Mouse (Mus musculus) MEL (cell line): Measurements from ENCODE around the gene Spsb1. TPM values are rescaled to one million over a fixed set of nuclear protein-coding genes. Genes with fewer than 3 reads are reported as not detected.

Experiments used
- DNase-seq: peaks from one replicate; pipeline ENCODE4 v3.0.0; 2011; ENCODE audit warnings: low read depth, low spot score
- H3K27ac ChIP-seq: 2 replicates; pipeline ENCODE4 v1.5.1; 2012; ENCODE audit warnings: low read depth, mild to moderate bottlenecking, control low read depth, low read length, moderate library complexity; ENCODE audit not compliant: control insufficient read depth
- H3K27me3 ChIP-seq, 2 experiments: fragments of 150-350 bp in 1 of 2; sonication (generic) in 1 of 2; 2 replicates each; pipeline ENCODE4 v1.6.1; 2012; ENCODE audit warnings: low read length in 2 of 2, mild to moderate bottlenecking in 2 of 2, improper control_type of control experiment in 1 of 2, moderate library complexity in 1 of 2; ENCODE audit not compliant: insufficient read depth in 2 of 2, control insufficient read depth in 1 of 2
- H3K36me3 ChIP-seq, 2 experiments: 2 replicates each; pipeline ENCODE4 v1.6.1; 2012 to 2014; ENCODE audit warnings: low read length in 2 of 2, improper control_type of control experiment in 1 of 2, inconsistent platforms in 1 of 2, mild to moderate bottlenecking in 1 of 2; ENCODE audit not compliant: insufficient read depth in 2 of 2, control insufficient read depth in 1 of 2
- H3K4me1 ChIP-seq, 2 experiments: fragments of 150-350 bp in 1 of 2; sonication (generic) in 1 of 2; 2 replicates each; pipeline ENCODE4 v1.6.1; 2012; ENCODE audit warnings: low read length in 2 of 2, improper control_type of control experiment in 1 of 2, mild to moderate bottlenecking in 1 of 2; ENCODE audit not compliant: insufficient read depth in 2 of 2, control insufficient read depth in 1 of 2
- H3K4me3 ChIP-seq, 2 experiments: fragments of 150-350 bp in 1 of 2; sonication (generic) in 1 of 2; 2 replicates each; pipeline ENCODE4 v1.5.1; 2012; ENCODE audit warnings: low read depth in 2 of 2, low read length in 2 of 2, mild to moderate bottlenecking in 2 of 2, moderate library complexity in 2 of 2, control low read depth in 1 of 2, improper control_type of control experiment in 1 of 2; ENCODE audit not compliant: control insufficient read depth in 1 of 2, insufficient read depth in 1 of 2
- H3K79me2 ChIP-seq: 2 replicates; pipeline ENCODE4 v1.6.1; 2012; ENCODE audit warnings: mild to moderate bottlenecking, low read length, moderate library complexity; ENCODE audit not compliant: control insufficient read depth, poor library complexity, insufficient read depth
- H3K9ac ChIP-seq: 2 replicates; pipeline ENCODE4 v1.6.1; 2012; ENCODE audit warnings: low read depth, mild to moderate bottlenecking, control low read depth, low read length, moderate library complexity; ENCODE audit not compliant: control insufficient read depth, poor library complexity, severe bottlenecking
- H3K9me3 ChIP-seq: fragments of 150-350 bp; sonication (generic); replicated peaks from 2 replicates; pipeline ENCODE4 v1.6.1; 2012; ENCODE audit warnings: mild to moderate bottlenecking, low read length, improper control_type of control experiment, moderate library complexity; ENCODE audit not compliant: insufficient read depth
- BHLHE40 ChIP-seq: IDR thresholded peaks from 2 replicates; pipeline ENCODE4 v1.6.1; 2012; ENCODE audit warnings: low read depth, mild to moderate bottlenecking, inconsistent platforms, low read length, improper control_type of control experiment, borderline replicate concordance
- CHD1 ChIP-seq: IDR thresholded peaks from 2 replicates; pipeline ENCODE4 v1.6.1; 2012; ENCODE audit warnings: low read depth, mild to moderate bottlenecking, inconsistent platforms, low read length, improper control_type of control experiment
- CTCF ChIP-seq, 3 experiments: IDR thresholded peaks in 2 of 3; conservative IDR thresholded peaks in 1 of 3; 2 replicates each; pipeline ENCODE4 v1.5.1; 2011 to 2012; ENCODE audit warnings: low read length in 3 of 3, low read depth in 2 of 3, mild to moderate bottlenecking in 2 of 3, improper control_type of control experiment in 1 of 3, inconsistent platforms in 1 of 3, mixed read lengths in 1 of 3, moderate library complexity in 1 of 3; ENCODE audit not compliant: control insufficient read depth in 1 of 3, insufficient read depth in 1 of 3, poor library complexity in 1 of 3, severe bottlenecking in 1 of 3
- ELF1 ChIP-seq: IDR thresholded peaks from 2 replicates; pipeline ENCODE4 v1.6.1; 2014; ENCODE audit warnings: low read depth, mild to moderate bottlenecking, inconsistent platforms, low read length, improper control_type of control experiment, moderate library complexity
- GABPA ChIP-seq: IDR thresholded peaks from 2 replicates; pipeline ENCODE4 v1.6.1; 2012; ENCODE audit warnings: low read depth, mild to moderate bottlenecking, inconsistent platforms, low read length, improper control_type of control experiment, moderate library complexity
- GATA1 ChIP-seq: IDR thresholded peaks from 2 replicates; pipeline ENCODE4 v1.6.1; 2011; ENCODE audit warnings: low read depth, low read length, improper control_type of control experiment
- HCFC1 ChIP-seq: IDR thresholded peaks from 2 replicates; pipeline ENCODE4 v1.6.1; 2012; ENCODE audit warnings: low read depth, mild to moderate bottlenecking, inconsistent platforms, low read length, improper control_type of control experiment, moderate library complexity
- MAFK ChIP-seq: IDR thresholded peaks from 2 replicates; pipeline ENCODE4 v1.6.1; 2011; ENCODE audit warnings: low read depth, mild to moderate bottlenecking, low read length, improper control_type of control experiment, borderline replicate concordance
- MAX ChIP-seq: IDR thresholded peaks from 2 replicates; pipeline ENCODE4 v1.6.1; 2011; ENCODE audit warnings: low read length, improper control_type of control experiment
- MXI1 ChIP-seq: IDR thresholded peaks from 2 replicates; pipeline ENCODE4 v1.6.1; 2011; ENCODE audit warnings: mild to moderate bottlenecking, low read depth, low read length, improper control_type of control experiment
- NELFE ChIP-seq: IDR thresholded peaks from 2 replicates; pipeline ENCODE4 v1.6.1; 2011; ENCODE audit warnings: low read depth, low read length, improper control_type of control experiment
- NRF1 ChIP-seq: IDR thresholded peaks from 2 replicates; pipeline ENCODE4 v1.6.1; 2014; ENCODE audit warnings: low read depth, mild to moderate bottlenecking, inconsistent platforms, low read length, improper control_type of control experiment, moderate library complexity; ENCODE audit not compliant: poor library complexity, insufficient read depth, severe bottlenecking
- POLR2AphosphoS2 ChIP-seq: IDR thresholded peaks from 2 replicates; pipeline ENCODE4 v1.6.1; 2011; ENCODE audit warnings: low read length, improper control_type of control experiment
- RAD21 ChIP-seq: IDR thresholded peaks from 2 replicates; pipeline ENCODE4 v1.6.1; 2011; ENCODE audit warnings: mild to moderate bottlenecking, low read depth, low read length, improper control_type of control experiment
- SMC3 ChIP-seq: IDR thresholded peaks from 2 replicates; pipeline ENCODE4 v1.6.1; 2011; ENCODE audit warnings: low read depth, low read length, improper control_type of control experiment
- TAL1 ChIP-seq: IDR thresholded peaks from 2 replicates; pipeline ENCODE4 v1.6.1; 2012; ENCODE audit warnings: mild to moderate bottlenecking, inconsistent platforms, low read length, moderate library complexity, mixed read lengths
- TBP ChIP-seq: IDR thresholded peaks from 2 replicates; pipeline ENCODE4 v1.8.0; 2011; ENCODE audit warnings: low read depth, low read length, improper control_type of control experiment
- TCF12 ChIP-seq: IDR thresholded peaks from 2 replicates; pipeline ENCODE4 v1.6.1; 2014; ENCODE audit warnings: low read depth, mild to moderate bottlenecking, inconsistent platforms, low read length, improper control_type of control experiment, moderate library complexity
- USF1 ChIP-seq: IDR thresholded peaks from 2 replicates; pipeline ENCODE4 v1.6.1; 2014; ENCODE audit warnings: low read depth, mild to moderate bottlenecking, inconsistent platforms, low read length, improper control_type of control experiment, moderate library complexity
- USF2 ChIP-seq, 2 experiments: IDR thresholded peaks; 2 replicates each; pipeline ENCODE4 v1.6.1; 2011 to 2012; ENCODE audit warnings: improper control_type of control experiment in 2 of 2, low read length in 2 of 2, borderline replicate concordance in 1 of 2, inconsistent platforms in 1 of 2, low read depth in 1 of 2, mild to moderate bottlenecking in 1 of 2; ENCODE audit not compliant: insufficient read depth in 1 of 2
- ZKSCAN1 ChIP-seq: IDR thresholded peaks from 2 replicates; pipeline ENCODE4 v1.6.1; 2012; ENCODE audit warnings: low read depth, mild to moderate bottlenecking, inconsistent platforms, low read length, improper control_type of control experiment, moderate library complexity
- polyA plus RNA-seq, 2 experiments: library from polyadenylated mRNA; stranded (reverse) in 1 of 2; unstranded in 1 of 2; fragments of >175 nt in 1 of 2; fragments of >200 nt in 1 of 2; gene quantifications; 2 replicates each; pipeline versions ENCODE4 v1.2.1 to v1.2.4; 2012; ENCODE audit warnings: low replicate concordance in 2 of 2, low read depth in 1 of 2; ENCODE audit not compliant: insufficient read length in 2 of 2, insufficient read depth in 1 of 2, missing spikeins in 1 of 2
- total RNA-seq: library from RNA; depleted of rRNA; stranded (reverse); fragments of 300-350 nt; gene quantifications from 2 replicates; pipeline ENCODE4 v1.2.3, GENCODE M21; 2012

Gene Spsb1
- total and polyA plus RNA-seq, 3 experiments, result 0.12 to 0.25 TPM; not detected in 1

GRCm38 (mm10) chr4:149982154-149982553, 27.3 kb upstream of the Spsb1 start:
- Histone ChIP-seq H3K27ac (no peak overlapping the region), H3K27me3 (no peaks in the 10 kb centered on the region), H3K4me1 (peaks cover 0 to 10% of the 10 kb centered on the region in 2 experiments; a peak in 2 of 4 replicates), H3K36me3 (peaks cover 0 to 6% of the 10 kb centered on the region in 2 experiments; a peak in 2 of 4 replicates), H3K79me2 (no peaks in the 10 kb centered on the region), H3K9ac (no peak overlapping the region), H3K9me3 (no peaks in the 10 kb centered on the region), H3K4me3 (no peak overlapping the region)
- TF ChIP-seq HCFC1 (no peak), NRF1 (no peak), GABPA (no peak), RAD21 (no peak), USF2 (IDR thresholded peaks at IDR 0.05; ENCODE audit: borderline replicate concordance in 1 of 2, insufficient read depth in 1 of 2, low read depth in 1 of 2, low read length in 2 of 2) (no peak), TCF12 (no peak), TAL1 (no peak), USF1 (no peak), NELFE (no peak), CHD1 (no peak), TBP (no peak), GATA1 (no peak)
- no peak for DNase-seq

GRCm38 (mm10) chr4:149979819-149980308, 25.0 kb upstream of the Spsb1 start:
- 0 out of 4 replicates have a peak, but pooled peaks cover 0 to 2% of the 10 kb centered on the region in 2 experiments for H3K36me3 ChIP-seq
- H3K79me2 ChIP-seq, result no peaks in the 10 kb centered on the region
- no peaks in the 10 kb centered on the region for H3K9me3 ChIP-seq
- H3K27ac ChIP-seq, result no peak overlapping the region
- no peak for TF ChIP-seq USF2 (IDR thresholded peaks at IDR 0.05; ENCODE audit: borderline replicate concordance in 1 of 2, insufficient read depth in 1 of 2, low read depth in 1 of 2, low read length in 2 of 2)
- 0 out of 2 replicates have a peak, but pooled peaks have one; percentile 37 for TF ChIP-seq TBP
- TF ChIP-seq ZKSCAN1, result no peak
- TF ChIP-seq CTCF (IDR thresholded peaks at IDR 0.05 in 2 of 3, conservative IDR thresholded peaks at IDR 0.05 in 1 of 3; ENCODE audit: control insufficient read depth in 1 of 3, insufficient read depth in 1 of 3, low read depth in 2 of 3, low read length in 3 of 3, poor library complexity in 1 of 3, severe bottlenecking in 1 of 3), result peak; percentile 77 to 97 (median 82)
- TF ChIP-seq POLR2AphosphoS2, result no peak
- no peak for TF ChIP-seq CHD1
- no peak for TF ChIP-seq ELF1
- TF ChIP-seq BHLHE40, result no peak
- TF ChIP-seq SMC3, result peak; percentile 65
- TF ChIP-seq TCF12, result no peak
- peak; percentile 79 for TF ChIP-seq MAX
- no peak for TF ChIP-seq MXI1
- TF ChIP-seq NRF1, result no peak
- TF ChIP-seq MAFK, result no peak
- TF ChIP-seq USF1, result peak; percentile 69
- TF ChIP-seq RAD21, result peak; percentile 73
- H3K27me3 ChIP-seq, result no peaks in the 10 kb centered on the region
- DNase-seq, result peak; percentile 88
- H3K4me3 ChIP-seq, result peak overlapping the region; percentile 32 to 44; a peak in 2 of 4 replicates
- H3K4me1 ChIP-seq, result peaks cover 0 to 5% of the 10 kb centered on the region in 2 experiments; a peak in 2 of 4 replicates
- H3K9ac ChIP-seq, result peak overlapping the region; percentile 51
